Mouse (Mus musculus) stomach, embryonic 16.5 days (tissue): Measurements from ENCODE around the gene Cdc42ep3. TPM values are rescaled to one million over a fixed set of nuclear protein-coding genes. Genes with fewer than 3 reads are reported as not detected.

Source experiments
- ATAC-seq: fragments of 200-750 bp; cut with Nextera tagmentation; 2 replicates; pipeline ENCODE4 v1.8.0; 2017; ENCODE audit warnings: moderate number of reproducible peaks, moderate TSS enrichment; ENCODE audit not compliant: insufficient read depth, low FRiP score
- H3K27ac ChIP-seq: fragments of 300-500 bp; sonication (generic); 2 replicates; pipeline ENCODE4 v1.5.1; 2014; ENCODE audit warnings: low read length
- H3K27me3 ChIP-seq: fragments of 300-500 bp; sonication (generic); 2 replicates; pipeline ENCODE4 v1.6.1; 2014; ENCODE audit warnings: low read length, control low read depth, mixed read lengths; ENCODE audit not compliant: control insufficient read depth, insufficient read depth
- H3K36me3 ChIP-seq: fragments of 300-500 bp; sonication (generic); 2 replicates; pipeline ENCODE4 v1.6.1; 2014; ENCODE audit warnings: low read length; ENCODE audit not compliant: control insufficient read depth, insufficient read depth
- H3K4me1 ChIP-seq: fragments of 300-500 bp; sonication (generic); 2 replicates; pipeline ENCODE4 v1.6.1; 2014; ENCODE audit warnings: low read length, control low read depth, mixed read lengths; ENCODE audit not compliant: control insufficient read depth, insufficient read depth
- H3K4me2 ChIP-seq: fragments of 300-500 bp; sonication (generic); 2 replicates; pipeline ENCODE4 v1.6.1; 2014; ENCODE audit warnings: low read depth, low read length, mixed read lengths
- H3K4me3 ChIP-seq: fragments of 300-500 bp; sonication (generic); replicated peaks from 2 replicates; pipeline ENCODE4 v1.5.1; 2014; ENCODE audit warnings: mild to moderate bottlenecking, low read length
- H3K9ac ChIP-seq: fragments of 300-500 bp; sonication (generic); 2 replicates; pipeline ENCODE4 v1.6.1; 2014; ENCODE audit warnings: low read length
- H3K9me3 ChIP-seq: fragments of 300-500 bp; sonication (generic); replicated peaks from 2 replicates; pipeline ENCODE4 v1.6.1; 2016; ENCODE audit warnings: low read length, control low read depth; ENCODE audit not compliant: control insufficient read depth
- WGBS: fragments of 180-500 bp; shearing (Covaris S2); extraction: QIAGEN DNeasy Blood & Tissue Kit; methylation state at CpG from one replicate; pipeline ENCODE4 v1.1.7; 2014; 5-methylcytosine and 5-hydroxymethylcytosine counted together
- polyA plus RNA-seq: library from polyadenylated mRNA; unstranded; fragments of >200 nt; fragmentation: Nextera tagmentation; extraction: Ambion mirVana; gene quantifications from 2 replicates; pipeline ENCODE4 v1.2.1, GENCODE M21; 2015

Cdc42ep3 gene
- polyA plus RNA-seq, 1 experiment from 2014 or later: 71.4 TPM

GRCm38 (mm10) chr17:79334701-79335100 is 20.2 kb downstream of the Cdc42ep3 start:
- peaks cover 5% of the 10 kb centered on the region; the same call in 1 of the 2 replicates for H3K36me3 ChIP-seq
- WGBS: 88% methylated on average over 11 of the region's 11 CpGs
- no peak overlapping the region for H3K4me3 ChIP-seq
- no peak overlapping the region for H3K27ac ChIP-seq
- H3K9me3 ChIP-seq: no peaks in the 10 kb centered on the region
- no peak overlapping the region for H3K9ac ChIP-seq
- no peak for ATAC-seq
- no peak overlapping the region for H3K4me2 ChIP-seq
- H3K27me3 ChIP-seq: no peaks in the 10 kb centered on the region
- H3K4me1 ChIP-seq: no peaks in the 10 kb centered on the region

DNA sequence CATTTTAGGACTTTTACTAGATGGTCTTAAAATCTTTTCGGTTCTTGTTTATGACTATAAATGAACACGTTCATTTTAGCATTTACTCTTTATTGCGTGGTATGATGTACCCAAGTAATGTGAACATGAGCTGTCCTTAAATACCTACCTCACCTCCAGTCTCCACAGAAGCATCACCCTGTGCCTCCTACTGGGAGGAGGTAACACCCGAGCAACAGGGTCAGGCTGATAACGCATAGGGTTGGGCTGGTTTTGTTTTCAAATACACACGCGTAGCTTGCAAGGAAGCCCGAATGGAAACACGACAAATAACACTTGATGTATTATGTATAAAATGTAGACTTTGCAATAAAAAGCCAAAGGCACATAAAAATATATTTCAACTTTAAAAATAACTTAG is 21.2 kb downstream of the Cdc42ep3 start:
- H3K4me2 ChIP-seq: no peak overlapping the region
- ATAC-seq: no peak
- H3K4me3 ChIP-seq: no peak overlapping the region
- no peak overlapping the region for H3K27ac ChIP-seq
- peaks cover 5% of the 10 kb centered on the region; the same call in 1 of the 2 replicates for H3K36me3 ChIP-seq
- H3K4me1 ChIP-seq: no peaks in the 10 kb centered on the region
- 77% methylated on average over 9 of the region's 9 CpGs for WGBS
- H3K9ac ChIP-seq: no peak overlapping the region
- H3K9me3 ChIP-seq: no peaks in the 10 kb centered on the region
- H3K27me3 ChIP-seq: no peaks in the 10 kb centered on the region

GRCm38 (mm10) chr17:79332864-79333263 is 22.0 kb downstream of the Cdc42ep3 start:
- ATAC-seq: no peak
- WGBS: 83% methylated on average over 3 of the region's 3 CpGs
- no peak overlapping the region for H3K4me2 ChIP-seq
- no peak overlapping the region for H3K9ac ChIP-seq
- no peaks in the 10 kb centered on the region for H3K27me3 ChIP-seq
- H3K4me3 ChIP-seq: no peak overlapping the region
- H3K27ac ChIP-seq: no peak overlapping the region
- no peaks in the 10 kb centered on the region for H3K9me3 ChIP-seq
- H3K4me1 ChIP-seq: no peaks in the 10 kb centered on the region
- peaks cover 5% of the 10 kb centered on the region; the same call in 1 of the 2 replicates for H3K36me3 ChIP-seq

DNA sequence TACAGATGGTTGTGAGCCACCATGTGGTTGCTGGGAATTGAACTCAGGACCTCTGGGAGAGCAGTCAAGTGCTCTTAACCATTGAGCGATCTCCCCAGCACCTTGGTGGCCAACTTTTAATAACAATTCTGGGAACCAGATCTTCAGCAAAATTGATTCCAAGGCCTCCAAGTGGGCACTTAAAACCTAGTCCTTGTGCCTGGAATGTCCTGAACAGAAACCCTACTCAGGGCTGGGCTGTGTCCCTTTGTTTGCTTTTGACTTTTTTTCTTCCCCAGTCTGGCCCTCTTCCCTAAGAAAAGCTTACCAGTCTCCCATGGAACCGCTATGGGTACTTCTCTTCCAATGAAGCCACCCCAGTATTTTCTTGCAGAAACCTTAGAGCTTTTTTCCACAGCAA is 24.5 kb downstream of the Cdc42ep3 start:
- no peak overlapping the region for H3K27ac ChIP-seq
- H3K4me1 ChIP-seq: no peaks in the 10 kb centered on the region
- H3K9ac ChIP-seq: no peak overlapping the region
- H3K36me3 ChIP-seq: peaks cover 5% of the 10 kb centered on the region; the same call in 1 of the 2 replicates
- H3K9me3 ChIP-seq: no peaks in the 10 kb centered on the region
- H3K27me3 ChIP-seq: no peaks in the 10 kb centered on the region
- ATAC-seq: no peak
- H3K4me3 ChIP-seq: no peak overlapping the region
- WGBS: 99% methylated on average over 2 of the region's 2 CpGs
- H3K4me2 ChIP-seq: no peak overlapping the region

DNA sequence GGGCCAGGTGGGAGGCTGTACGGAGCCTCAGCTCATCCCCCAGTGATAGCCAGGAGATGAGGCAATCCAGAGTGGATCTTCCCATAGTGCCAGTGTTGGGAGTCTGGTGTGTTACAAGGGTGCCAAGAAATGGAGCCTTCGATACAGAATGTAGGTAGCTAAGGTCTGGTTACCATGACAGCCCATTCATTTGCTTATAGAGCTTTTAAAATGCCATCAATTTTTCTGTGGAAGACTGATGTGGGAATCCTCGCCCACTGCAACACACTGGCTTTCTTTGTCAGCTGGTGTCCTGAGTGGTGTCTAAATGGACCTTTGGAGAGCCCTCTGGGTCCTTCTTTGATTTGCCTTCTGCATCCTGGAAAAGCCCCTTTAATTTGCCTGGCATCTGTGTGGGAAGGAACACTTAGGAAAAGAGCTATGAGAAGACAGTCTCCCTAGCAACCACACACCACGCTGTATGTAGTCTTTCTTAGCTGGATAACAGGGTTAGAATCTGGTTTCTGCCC is 28.0 kb downstream of the Cdc42ep3 start:
- WGBS: 74% methylated on average over 4 of the region's 4 CpGs
- Histone ChIP-seq H3K4me1 (no peaks in the 10 kb centered on the region), H3K9me3 (no peaks in the 10 kb centered on the region)

DNA sequence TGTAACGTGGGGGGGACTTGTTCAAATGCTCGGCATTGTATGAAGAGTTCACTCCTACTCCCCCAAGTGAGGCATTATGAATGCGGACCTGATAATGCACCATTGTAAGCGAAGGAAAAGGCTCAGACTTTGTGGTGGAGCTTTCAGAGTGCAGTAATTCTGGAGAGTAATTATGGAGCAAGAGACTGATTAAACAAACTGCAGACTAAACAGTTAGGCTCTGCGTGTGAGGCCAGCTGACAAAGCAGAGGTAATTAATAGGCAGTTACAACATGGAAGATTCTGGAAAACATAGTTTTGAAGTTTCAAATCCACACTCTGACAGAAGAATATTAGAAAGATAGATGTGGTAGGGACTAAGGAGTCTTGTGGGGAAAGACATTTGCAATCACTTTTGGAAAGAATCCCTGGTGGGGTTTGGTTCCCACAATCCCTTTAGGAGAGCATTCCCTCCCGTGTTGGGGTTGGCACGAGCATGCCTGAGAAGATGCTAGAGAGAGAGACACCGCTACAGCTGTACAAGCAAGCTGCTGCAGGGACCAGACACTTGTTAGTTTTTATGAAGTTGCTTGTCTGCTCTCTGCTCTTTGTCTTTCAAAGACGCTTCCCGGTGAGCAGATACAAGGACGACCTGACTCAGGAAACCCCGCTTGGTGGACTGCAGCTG is 37.7 kb downstream of the Cdc42ep3 start:
- H3K4me1 ChIP-seq: peaks cover 10% of the 10 kb centered on the region
- no peaks in the 10 kb centered on the region for H3K36me3 ChIP-seq
- H3K4me2 ChIP-seq: no peak overlapping the region
- ATAC-seq: peak; percentile 60
- no peak overlapping the region for H3K9ac ChIP-seq
- 34% methylated on average over 12 of the region's 12 CpGs for WGBS
- no peak overlapping the region for H3K4me3 ChIP-seq
- no peaks in the 10 kb centered on the region for H3K27me3 ChIP-seq
- H3K9me3 ChIP-seq: no peaks in the 10 kb centered on the region
- H3K27ac ChIP-seq: peak overlapping the region; percentile 23; the same call in 1 of the 2 replicates

More for the DNA sequence above, 28.0 kb downstream of the Cdc42ep3 start:
- Histone ChIP-seq H3K27ac (no peak overlapping the region), H3K36me3 (no peaks in the 10 kb centered on the region), H3K9ac (no peak overlapping the region), H3K4me2 (no peak overlapping the region), H3K27me3 (no peaks in the 10 kb centered on the region), H3K4me3 (no peak overlapping the region)
- no peak for ATAC-seq

- no peaks in the 10 kb centered on the region for H3K27me3 ChIP-seq
- H3K27ac ChIP-seq: no peak overlapping the region
- H3K4me2 ChIP-seq: no peak overlapping the region
- no peaks in the 10 kb centered on the region for H3K36me3 ChIP-seq
- no peak overlapping the region for H3K4me3 ChIP-seq
- no peaks in the 10 kb centered on the region for H3K9me3 ChIP-seq
- H3K9ac ChIP-seq: no peak overlapping the region
- no peak for ATAC-seq
- peaks cover 10% of the 10 kb centered on the region for H3K4me1 ChIP-seq
- 63% methylated on average over 4 of the region's 4 CpGs for WGBS
These were observed 39.3 kb downstream of the Cdc42ep3 start for GRCm38 (mm10) chr17:79315415-79316094.

DNA sequence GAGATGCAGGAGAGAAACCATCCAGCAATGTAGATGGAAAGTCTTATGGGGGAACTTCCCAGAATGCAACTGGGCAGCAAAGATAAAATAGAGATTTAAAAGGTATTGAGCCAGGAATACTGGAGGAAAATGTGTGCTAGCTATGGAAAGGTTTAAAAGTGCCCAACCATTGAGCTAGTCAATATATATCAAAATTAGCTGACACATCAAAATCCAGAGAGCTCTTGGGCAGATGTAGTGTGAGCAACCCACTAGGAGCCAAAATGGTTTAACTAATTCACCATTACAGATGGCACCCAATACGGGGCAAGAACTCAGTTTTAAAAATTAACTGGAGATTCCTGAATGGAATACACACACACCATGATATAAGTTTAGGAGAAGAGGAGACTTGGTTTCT is 44.4 kb downstream of the Cdc42ep3 start:
- Histone ChIP-seq H3K4me1 (no peaks in the 10 kb centered on the region), H3K4me3 (no peak overlapping the region), H3K36me3 (no peaks in the 10 kb centered on the region), H3K9me3 (no peaks in the 10 kb centered on the region), H3K4me2 (no peak overlapping the region), H3K9ac (no peak overlapping the region), H3K27me3 (no peaks in the 10 kb centered on the region), H3K27ac (no peak overlapping the region)
- no peak for ATAC-seq
- 91% methylated on average over 1 of the region's 1 CpGs for WGBS

- WGBS: 94% methylated on average over 1 of the region's 1 CpGs
- Histone ChIP-seq H3K27ac (no peak overlapping the region), H3K9me3 (no peaks in the 10 kb centered on the region), H3K36me3 (no peaks in the 10 kb centered on the region), H3K27me3 (no peaks in the 10 kb centered on the region), H3K9ac (no peak overlapping the region), H3K4me3 (no peak overlapping the region), H3K4me1 (0 out of 2 replicates have a peak, but pooled peaks cover 3% of the 10 kb centered on the region), H3K4me2 (no peak overlapping the region)
- no peak for ATAC-seq
These were observed 45.4 kb downstream of the Cdc42ep3 start for GRCm38 (mm10) chr17:79309506-79309905.
